Mouse (Mus musculus) gastrocnemius, adult 18-20 months (tissue): ENCODE data around the gene Sepsecs. TPM values are rescaled to one million over a fixed set of nuclear protein-coding genes. Genes with fewer than 3 reads are reported as not detected.

Experiments used
- DNase-seq: peaks from one replicate; pipeline ENCODE4 v3.0.0; 2021; ENCODE audit warnings: low spot score
- total RNA-seq, 2 experiments: library from RNA; stranded (reverse); gene quantifications; 2 replicates each; pipeline ENCODE4 v1.2.3; 2021

Sepsecs gene
- total RNA-seq, 2 experiments from 2014 or later = 5.2 to 5.6 TPM

- no peak for DNase-seq
Measured at GRCm38 (mm10) chr5:52652086-52652485, 17.4 kb downstream of the Sepsecs start.

GRCm38 (mm10) chr5:52643947-52644840 is 25.3 kb downstream of the Sepsecs start:
- no peak for DNase-seq

DNA sequence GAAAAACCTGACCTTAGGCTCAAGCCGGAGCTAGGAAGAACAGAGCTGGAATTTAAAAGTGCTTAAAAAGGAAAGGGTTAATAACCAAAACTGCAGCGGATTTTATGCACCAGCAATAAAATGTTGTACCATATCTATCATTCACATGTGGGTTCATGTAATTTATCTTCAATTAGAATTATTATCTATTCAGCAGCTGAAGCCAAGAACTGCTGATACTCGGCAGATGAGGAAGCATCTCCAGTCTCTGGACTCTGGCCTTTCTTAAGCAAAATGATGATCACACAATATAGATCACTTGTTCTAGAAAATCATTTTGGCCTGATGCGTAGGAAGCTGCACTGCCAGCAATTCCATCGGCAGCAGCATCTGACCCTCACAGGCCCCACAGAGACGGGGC is 27.8 kb downstream of the Sepsecs start:
- no peak for DNase-seq

GRCm38 (mm10) chr5:52638916-52639315 is 30.6 kb downstream of the Sepsecs start:
- DNase-seq = no peak

DNA sequence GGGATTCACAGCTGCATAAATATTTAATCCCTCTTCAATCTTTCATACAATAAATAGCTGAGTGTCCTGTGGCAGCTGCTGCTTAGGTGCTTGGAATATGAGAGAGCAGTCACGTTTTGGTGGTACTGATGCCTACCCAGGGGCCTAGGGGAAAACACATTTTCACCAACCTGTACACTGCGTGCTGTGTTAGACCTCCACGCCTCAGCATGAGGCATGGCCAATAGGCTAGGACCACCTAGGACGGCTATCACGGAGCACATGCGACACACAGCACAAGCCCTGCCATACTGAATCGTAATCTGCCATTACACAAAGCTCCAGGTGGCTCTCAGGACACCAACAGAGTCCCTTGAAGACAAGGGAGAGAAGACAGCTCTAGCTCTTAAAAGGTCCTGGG is 31.5 kb downstream of the Sepsecs start:
- no peak for DNase-seq

DNA sequence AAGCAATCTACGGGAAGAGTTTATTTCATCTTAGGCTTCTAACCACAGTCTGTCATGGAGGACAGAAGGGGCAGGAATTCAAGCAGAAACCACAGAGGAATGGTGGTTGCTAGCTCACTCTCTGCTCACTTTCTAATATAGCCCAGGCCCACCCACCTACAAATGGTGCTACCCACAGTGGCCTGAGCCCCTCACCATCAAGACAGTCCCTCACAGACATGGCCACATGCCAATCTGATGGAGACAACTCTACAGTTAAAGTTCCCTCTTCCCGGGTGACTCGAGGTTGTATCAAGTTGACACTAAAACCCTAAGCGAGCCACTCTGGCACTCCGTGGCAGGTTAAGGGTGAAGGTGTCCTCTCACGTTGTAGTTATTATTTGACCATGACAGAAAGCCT is 32.6 kb downstream of the Sepsecs start:
- no peak for DNase-seq

- no peak for DNase-seq
Measured at GRCm38 (mm10) chr5:52636025-52636755, 33.3 kb downstream of the Sepsecs start.

DNA sequence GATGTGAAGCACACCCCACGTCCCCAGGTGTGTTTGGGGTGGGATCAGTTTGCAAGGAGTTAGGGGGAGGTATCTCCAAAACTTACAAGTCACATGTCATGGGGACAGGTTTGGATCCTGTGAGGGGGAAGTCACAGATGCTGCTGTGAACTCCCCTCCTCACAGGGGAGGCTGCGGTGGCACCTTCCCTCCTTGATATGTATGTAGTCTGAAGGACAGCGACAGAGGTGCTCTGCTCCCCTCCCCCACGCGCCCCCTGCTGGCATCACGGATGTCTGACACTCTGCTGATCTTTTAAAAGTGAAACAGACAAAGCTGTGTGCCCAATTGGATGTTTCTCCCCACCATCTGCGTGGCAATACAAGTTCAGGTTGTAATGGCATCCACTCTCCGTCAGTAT is 35.5 kb downstream of the Sepsecs start:
- peak; percentile 72 for DNase-seq

DNA sequence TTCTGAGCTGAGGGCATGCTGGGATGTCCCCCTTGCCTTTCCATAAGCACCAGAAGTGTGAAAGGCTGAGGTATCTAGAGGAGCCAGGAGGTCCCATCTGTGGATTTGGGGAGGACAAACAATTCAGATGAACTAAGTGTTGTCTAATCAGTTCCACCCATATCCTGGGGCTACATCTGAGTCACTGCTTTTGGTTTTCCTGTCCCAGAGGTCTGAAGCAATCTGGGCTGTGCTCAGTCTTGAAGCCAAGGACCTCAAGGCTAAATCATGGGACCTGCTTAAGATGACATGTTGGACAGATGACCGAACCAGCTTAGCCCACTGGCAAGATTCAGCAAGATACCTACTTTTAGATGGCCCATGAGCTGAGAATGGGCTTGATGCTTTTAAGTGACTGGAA is 39.0 kb downstream of the Sepsecs start:
- peak; percentile 13 for DNase-seq

- DNase-seq = no peak
Measured at GRCm38 (mm10) chr5:52629214-52629613, 40.3 kb downstream of the Sepsecs start.

DNA sequence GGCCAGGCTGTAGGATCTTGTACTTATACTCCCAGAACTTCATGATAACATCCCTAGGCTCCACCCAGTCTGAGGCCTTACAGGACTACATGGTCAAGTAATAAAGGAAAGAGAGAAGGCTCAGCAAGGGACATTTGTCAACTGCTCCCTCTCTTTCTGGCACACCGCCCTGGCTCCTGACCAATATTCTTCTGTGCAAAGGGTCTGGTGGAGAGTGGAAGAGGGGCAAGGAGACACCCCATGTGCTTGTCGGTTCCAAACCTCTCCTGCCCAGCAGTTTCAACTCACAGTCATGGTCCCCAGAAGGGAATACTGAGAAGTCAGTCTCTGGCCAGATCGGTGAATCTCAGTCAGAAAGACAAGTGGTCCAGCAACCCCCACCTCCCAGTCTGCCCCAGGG is 40.7 kb downstream of the Sepsecs start:
- DNase-seq = no peak

GRCm38 (mm10) chr5:52627713-52628112 is 41.8 kb downstream of the Sepsecs start:
- DNase-seq = no peak

GRCm38 (mm10) chr5:52626092-52626491 is 43.4 kb downstream of the Sepsecs start:
- DNase-seq = no peak

- no peak for DNase-seq
Measured at GRCm38 (mm10) chr5:52624956-52625355, 44.6 kb downstream of the Sepsecs start.

DNA sequence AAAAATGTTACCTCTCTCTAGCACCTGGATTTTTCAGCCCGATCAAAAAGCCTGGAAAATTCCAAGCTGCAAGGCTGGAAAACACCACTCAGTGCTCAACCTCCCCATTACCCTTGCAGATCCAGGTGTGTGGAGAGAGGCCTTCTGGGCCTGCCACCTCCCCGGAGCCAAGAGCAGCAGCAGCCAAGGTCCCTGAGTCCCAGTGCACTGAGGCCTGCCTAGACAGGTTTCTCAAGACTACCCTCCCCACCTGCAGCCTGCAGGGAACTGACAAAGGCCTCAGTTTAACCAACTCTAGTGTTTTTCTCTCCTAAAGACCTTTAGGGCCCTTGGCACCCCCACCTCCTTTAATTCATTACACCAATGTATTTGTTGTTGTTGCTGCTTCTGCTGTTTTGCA is 46.4 kb downstream of the Sepsecs start:
- no peak for DNase-seq

GRCm38 (mm10) chr5:52618348-52619270 is 50.9 kb downstream of the Sepsecs start:
- peak; percentile 72 for DNase-seq

- no peak for DNase-seq
Measured at GRCm38 (mm10) chr5:52617711-52618347, 51.7 kb downstream of the Sepsecs start.

DNA sequence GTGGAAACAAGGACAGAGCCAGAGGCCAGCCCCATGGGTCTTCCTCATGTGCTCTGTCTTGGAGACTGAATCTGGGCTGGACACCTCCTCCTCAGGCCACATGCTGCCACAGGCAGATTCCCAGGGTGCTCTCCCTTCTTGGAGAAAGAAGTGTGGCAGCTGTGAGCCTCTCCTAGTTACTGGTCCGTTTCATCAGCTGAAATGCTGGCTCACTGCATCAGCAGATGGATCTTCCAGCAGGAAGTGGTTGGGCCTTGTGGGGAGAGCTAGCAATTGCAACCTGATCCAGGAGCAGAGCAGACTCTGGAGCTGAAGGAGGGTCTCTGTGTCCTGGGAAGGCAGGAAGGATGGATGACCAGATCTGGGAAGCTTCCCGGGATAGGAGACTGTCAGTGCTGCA is 53.0 kb downstream of the Sepsecs start:
- peak; percentile 75 for DNase-seq

GRCm38 (mm10) chr5:52615421-52615820 is 54.1 kb downstream of the Sepsecs start:
- DNase-seq = no peak

GRCm38 (mm10) chr5:52614686-52615085 is 54.8 kb downstream of the Sepsecs start:
- peak; percentile 53 for DNase-seq

DNA sequence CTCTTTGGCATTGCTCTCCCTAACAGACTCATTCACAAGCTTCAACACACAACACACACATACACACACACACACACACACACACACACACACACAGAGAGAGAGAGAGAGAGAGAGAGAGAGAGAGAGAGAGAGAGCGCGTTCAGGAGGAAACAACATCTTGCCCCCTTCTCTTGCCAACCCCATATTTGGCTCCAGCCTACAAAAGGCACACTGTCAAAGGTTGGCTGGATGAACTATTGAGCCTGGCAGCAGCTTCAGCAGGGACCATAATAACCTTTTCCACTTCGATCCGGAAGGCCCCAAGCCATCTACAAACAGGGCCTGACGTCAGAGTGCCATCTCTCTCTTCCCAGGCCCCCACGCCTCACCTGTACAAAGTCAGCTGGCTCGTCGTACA is 56.7 kb downstream of the Sepsecs start:
- DNase-seq = no peak
